Mouse (Mus musculus) kidney, adult 9 months (tissue): ENCODE results near the gene Gm20661.
A peak's percentile ranks its signal among the peaks of the same experiment; 100 is the strongest.

Source experiments
- DNase-seq: peaks from one replicate; pipeline ENCODE4 v3.0.0; 2022

The Gm20661 gene

GRCm38 (mm10) chr9:107968531-107968930 lies 14.3 kb upstream of the Gm20661 start:
- DNase-seq, result no peak

- DNase-seq, result no peak
Measured at GRCm38 (mm10) chr9:107970311-107970710, 12.5 kb upstream of the Gm20661 start.

DNA sequence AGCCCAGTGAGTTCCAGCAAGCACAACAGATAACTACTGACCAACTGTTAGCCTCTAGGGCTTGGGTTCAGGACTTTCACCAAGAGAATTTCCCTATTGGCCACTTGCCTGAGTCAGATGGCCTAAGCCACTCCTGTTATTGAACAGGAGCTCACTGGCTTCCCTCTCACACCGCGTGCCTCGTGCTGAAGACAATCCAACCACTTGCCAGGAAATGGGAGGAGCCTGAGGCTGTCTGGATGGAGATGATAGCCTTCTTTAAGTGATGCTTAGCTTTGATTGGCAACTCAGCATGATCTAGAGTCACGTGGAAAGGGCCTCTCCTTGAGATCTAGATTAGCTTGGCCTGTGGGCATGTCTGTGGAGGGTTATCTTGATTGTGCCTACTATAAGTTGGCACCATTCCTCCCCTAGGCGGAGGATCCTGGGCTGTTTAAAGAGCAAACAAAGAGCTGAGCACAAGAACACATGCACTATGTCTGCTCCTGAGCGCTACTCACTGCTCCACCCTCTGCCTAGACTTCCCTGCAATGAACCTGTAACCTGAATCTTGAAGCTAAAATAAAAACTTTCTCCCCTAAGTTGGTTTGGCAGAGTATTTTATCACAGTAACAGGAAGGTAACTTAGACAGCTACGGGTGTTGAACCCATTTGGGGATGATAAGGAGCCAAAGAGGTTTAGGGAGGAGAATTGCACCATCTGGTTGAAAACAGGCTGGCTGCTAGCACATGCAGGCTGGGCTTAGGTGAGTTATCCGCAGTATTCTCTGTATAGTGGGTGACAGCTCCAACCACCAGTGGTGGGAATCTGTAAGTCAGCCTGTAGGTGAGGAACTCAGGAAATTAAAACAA lies 10.9 kb upstream of the Gm20661 start:
- DNase-seq, result no peak

DNA sequence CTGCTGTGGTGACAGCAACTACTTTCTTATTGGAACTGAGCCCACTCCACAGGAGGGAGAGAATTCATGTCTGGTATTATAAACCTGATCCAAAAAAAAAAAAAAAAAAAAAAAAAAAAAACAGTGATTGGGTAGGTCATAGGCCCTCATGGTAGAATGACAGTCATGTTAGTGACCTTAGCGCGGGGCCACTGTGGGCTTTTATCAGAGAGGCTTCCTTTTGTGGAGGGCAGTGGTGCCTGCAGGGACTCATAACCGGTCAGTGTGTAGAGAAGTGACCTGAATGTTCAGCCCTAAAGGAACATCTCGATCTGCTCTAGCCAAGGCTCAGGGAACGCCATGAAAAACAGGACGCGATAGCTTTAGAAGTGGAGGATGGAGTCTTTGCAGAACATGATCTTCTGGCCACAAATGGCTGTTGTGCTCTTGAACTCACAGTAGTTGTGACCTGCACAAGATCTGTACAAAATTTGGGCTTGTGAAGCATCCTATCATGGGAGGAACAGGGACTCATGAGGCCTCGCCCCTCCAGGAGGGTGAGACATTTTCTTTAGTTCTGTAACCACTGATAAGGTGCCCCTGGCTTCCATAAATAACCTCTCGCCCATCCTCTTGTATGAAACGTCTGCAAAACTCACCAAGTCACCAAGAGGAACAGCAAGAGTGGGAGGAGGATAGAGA lies 8.2 kb upstream of the Gm20661 start:
- no peak for DNase-seq

DNA sequence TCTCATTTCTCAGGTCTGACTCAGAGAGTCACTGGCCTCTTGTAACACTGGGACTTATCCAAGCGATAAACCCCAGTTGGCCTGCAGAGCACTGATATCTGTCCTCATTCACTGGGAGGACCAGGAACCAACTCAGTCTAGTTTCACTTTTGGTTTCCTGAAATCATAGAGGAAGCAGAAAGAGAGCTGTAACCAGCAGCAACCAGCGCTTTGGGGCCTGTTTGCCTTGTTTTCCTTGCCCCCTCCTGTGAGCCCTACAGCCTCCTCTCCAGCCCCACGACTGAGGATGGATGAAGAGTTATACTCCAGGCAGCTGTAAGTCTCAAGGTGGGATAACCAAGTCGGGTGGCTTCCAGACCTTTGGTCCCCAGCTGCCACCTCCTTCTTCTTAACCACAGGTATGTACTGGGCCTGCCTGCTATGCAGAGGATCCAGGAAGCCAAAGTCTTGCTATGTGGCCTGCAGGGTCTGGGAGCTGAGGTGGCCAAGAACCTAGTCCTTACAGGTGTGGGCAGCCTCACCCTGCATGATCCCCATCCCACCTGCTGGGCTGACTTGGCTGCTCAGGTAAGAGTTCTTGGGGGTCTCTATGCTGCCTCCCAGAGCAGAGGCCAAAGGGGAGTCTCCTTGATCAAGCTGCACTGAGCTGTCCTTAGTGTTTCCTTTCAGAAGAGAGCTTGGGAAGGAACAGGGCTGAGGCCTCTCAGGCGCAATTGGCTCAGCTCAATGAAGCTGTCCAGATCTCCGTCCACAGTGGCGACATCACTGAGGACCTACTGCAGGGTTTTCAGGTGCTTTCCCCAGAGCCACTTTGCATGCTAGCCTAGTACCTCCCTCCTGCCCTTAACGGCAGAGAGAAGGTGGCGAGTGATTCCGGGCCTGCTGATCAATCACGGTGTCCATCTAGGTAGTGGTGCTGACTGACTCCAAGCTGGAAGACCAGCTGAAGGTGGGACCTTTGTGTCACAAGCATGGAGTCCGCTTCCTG lies 7.2 kb upstream of the Gm20661 start, which contains the start of gene Uba7:
Gene Uba7 (plus strand): TSS at position 107 of the 988 bp plus-strand sequence.
- DNase-seq, result peak; percentile 59

- DNase-seq, result no peak
Measured at GRCm38 (mm10) chr9:107978815-107979214, 4.0 kb upstream of the Gm20661 start.

- DNase-seq, result no peak
Measured at GRCm38 (mm10) chr9:107981684-107982605, 913 bp upstream of the Gm20661 start.

DNA sequence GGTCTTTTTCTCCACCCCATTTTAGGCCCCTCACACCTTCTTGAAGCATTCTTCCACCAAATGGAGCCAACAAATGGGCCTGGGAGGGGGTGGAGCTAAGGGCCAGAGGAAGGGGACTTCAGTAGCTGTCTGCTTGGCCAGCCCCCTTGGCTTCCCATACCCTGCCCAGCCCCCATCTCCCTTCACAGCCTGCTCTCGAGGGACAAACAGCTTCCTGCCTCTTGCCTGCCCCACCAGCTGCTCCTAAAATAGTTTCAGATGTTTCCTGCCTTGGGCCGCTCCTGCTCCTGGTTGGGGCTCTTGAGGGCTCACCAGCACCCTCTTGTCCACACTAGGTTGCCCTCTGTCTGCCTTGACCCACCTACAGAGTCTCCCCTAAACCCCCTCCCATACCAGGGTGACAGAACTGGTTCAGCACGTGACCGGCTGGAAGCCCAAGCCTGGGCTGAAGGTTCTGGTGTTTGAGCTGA lies 598 bp downstream of the Gm20661 start:
- DNase-seq, result peak; percentile 88

DNA sequence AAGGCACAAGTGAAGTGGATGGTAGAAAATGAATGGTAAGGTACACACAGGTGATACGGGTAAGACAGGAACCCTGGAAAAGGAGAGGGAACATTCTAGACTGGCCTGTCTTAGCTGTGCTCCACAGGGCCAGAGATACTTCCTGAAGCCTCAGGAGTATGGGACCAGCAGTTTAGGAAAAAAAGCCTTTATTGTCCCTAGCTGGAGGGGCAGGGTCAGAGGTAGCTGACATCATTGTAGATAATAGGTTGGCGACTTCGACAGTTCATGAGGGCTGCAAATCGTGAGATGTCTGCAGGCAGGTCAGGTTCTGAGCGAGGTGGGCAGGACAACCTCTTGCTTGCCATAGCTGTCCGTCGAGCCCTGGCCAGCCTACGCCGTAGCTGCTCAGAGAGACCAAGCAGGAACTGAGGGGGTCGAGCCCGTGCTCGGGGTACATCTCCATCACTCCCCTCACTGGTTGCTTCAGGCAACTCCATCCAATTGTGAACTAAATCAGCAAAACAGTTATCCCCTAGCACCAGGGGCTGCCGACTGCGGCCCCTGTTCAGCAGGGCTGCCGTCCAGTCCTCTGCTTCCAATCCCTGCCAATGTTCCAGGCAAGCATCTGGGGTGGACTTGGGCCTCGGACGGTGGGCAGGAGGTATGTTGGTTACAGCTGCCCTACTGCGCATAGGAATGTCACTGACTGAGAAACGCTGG lies 1.3 kb downstream of the Gm20661 start:
- DNase-seq, result no peak

GRCm38 (mm10) chr9:107984754-107985055 lies 1.8 kb downstream of the Gm20661 start:
- no peak for DNase-seq

DNA sequence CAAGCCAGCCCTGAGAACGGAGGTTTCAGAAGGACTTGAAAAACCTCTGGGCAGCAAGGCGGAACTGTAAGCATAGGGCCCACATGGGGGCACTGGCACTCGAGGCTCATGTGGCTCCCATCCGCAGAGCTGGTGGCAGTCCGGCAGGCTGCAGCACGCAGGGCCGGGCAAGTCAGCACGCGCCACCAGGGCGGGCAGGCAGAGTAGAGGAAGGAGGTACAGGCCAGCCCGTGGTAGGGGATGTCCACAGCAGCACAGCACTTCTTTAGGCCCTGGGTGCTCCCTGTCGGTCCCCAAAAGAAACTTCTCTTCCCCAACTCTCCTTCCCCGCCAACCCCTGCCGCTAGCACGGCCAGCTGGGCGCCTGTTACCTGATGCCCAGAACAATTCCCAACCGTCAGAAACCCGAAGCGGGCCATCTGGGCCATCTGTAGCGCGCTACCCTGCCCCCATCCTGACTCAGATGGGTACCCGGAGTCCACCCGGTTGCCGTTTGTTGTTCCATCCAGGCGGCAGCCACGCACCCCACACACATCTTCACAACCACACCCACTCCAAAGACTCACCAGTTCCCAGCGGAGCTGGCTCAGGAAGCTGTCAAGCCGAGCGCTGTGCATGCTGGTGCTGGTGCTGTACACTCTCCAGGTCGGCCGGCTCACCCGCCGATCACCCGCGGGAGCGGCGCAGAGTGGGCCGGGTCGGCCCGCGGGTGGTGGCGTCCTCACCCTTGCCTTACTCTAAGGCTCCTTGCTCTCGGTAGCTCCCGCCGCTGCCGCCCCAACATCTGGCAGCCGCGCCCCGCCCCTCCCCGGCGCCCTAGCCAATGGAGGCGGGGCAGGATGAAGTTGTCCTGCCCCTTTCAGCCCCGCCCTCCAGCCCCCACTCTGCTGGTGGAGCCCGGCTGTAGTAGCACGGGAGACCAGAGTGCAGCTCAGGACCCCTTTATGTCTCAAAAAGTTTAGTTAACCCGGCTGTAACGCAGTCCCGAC lies 2.6 kb downstream of the Gm20661 start, which contains the start of gene Inka1:
Gene Inka1 (minus strand): TSS at position 749 of the 989 bp plus-strand sequence.
- peak; percentile 85 for DNase-seq

DNA sequence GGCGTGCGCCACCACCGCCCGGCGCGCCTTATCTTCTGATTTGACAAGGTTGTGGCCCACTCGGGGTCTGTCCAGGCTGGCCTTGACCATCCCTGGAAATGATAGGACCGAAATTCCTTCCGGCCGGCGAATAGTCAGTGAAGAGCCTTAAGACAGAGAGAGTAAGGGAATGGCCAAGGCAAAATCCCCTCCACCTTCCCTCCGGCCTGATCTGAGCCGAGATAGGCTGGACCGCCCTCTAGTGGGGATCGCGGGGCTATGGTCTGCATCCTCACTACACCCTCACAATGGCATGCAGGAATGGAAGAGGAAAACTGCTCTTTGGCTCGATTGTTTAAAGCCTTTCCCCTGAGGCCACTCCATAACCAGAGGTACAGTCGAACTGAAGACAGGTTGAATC lies 3.5 kb downstream of the Gm20661 start:
- peak; percentile 82 for DNase-seq

GRCm38 (mm10) chr9:107987950-107988349 lies 5.1 kb downstream of the Gm20661 start:
- DNase-seq, result no peak

DNA sequence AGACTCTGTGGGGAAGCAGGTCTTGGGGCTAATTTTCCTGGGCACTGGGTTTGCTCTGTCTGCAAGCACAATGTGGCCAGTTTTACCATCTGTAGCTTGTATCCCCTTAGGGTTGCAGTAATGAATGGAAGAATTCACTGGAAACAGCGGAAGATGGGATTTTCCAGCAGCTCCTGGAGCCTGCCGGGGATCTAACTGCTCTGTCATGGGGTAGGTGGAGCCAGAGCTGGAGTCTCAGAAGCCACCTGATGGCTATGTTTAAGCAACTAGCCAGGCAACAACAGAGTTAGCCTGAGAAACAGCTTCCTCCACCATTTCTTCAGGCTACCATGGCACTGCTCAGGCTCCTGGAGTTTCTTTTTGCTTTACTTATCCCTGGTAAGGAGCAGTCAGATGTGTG lies 9.3 kb downstream of the Gm20661 start, which contains the start of gene Cdhr4:
Gene Cdhr4 (plus strand): TSS at position 301 of the 400 bp plus-strand sequence.
- DNase-seq, result no peak

- no peak for DNase-seq
Measured at GRCm38 (mm10) chr9:107993013-107993412, 10.2 kb downstream of the Gm20661 start.

DNA sequence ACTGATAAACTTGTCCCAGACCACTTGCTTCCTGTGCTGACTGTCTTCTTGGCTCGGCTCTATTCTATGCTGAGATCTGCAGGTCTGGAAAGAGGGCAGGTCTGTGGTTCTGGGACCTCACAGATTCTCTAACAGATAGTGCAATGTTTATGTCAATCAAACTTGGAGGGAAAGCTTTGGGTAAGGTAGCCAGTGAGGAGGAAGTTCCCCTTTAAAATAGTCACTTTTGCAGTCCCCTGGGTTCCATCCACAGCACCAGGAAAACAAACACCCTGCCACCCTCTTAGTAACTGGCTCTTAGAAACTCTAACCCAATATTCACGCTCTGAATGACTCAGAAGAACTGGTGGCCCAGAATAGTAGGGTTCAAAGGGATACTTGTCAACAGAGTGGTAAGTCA lies 11.6 kb downstream of the Gm20661 start:
- no peak for DNase-seq

- no peak for DNase-seq
Measured at GRCm38 (mm10) chr9:107995513-107995912, 12.7 kb downstream of the Gm20661 start.

- DNase-seq, result no peak
Measured at GRCm38 (mm10) chr9:107996049-107996448, 13.2 kb downstream of the Gm20661 start, which contains the start of gene Gm20662. Gene Gm20662 (plus strand): TSS chr9:107996349.
